Mouse (Mus musculus): Measurements from ENCODE around the gene Cmc4. TPM values are rescaled to one million over a fixed set of nuclear protein-coding genes. Genes with fewer than 3 reads are reported as not detected.
A peak's percentile ranks its signal among the peaks of the same experiment; 100 is the strongest.

Cmc4 gene
- 10 to 100 TPM; 16.4 to 20.4 (median 19.4) TPM for polyA plus RNA-seq (2017; shearing (Covaris generic))

DNA sequence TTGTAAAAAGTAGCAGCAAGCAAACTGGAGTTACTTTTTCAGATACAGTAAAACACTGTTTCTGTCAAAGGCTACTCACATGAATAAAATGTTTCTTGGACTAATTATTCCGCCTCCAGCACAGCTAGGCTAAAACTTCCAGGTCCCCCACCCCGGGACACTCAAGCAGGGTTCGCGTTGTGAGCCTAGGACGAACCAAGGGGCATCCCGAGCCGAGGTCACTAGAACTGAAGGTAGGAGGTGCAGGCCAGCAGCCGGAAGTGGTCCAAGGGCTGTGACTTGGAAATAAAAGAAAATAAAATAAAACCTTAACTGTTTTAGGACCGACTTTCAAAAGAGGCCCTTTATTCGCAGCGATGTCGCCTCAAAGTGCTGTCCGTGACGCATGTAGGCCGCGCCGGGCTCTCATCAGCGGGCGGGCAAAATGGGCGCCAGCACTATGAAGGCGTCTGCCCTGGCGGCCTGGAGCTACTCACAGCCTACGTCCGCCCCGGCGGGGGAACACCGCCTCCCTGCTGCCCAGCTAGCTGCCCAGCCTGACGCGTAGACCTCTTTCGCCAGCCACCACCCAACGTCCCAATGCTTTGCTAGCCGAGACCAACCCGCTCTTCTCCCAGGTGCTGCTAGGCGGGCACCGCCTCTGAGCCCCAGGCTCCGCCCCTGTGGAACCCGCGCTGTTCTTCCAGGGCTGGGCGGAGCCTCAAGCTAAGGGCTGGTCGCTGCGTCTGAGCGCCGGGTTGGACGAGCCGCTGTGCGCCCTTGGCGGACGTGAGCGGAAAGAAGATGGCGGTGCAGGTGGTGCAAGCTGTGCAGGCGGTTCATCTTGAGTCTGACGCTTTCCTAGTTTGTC is at the start of gene Cmc4, which contains the start of the genes Mtcp1 and Brcc3:
Gene Cmc4 (minus strand): TSS at position 649 of the 850 bp plus-strand sequence.
Gene Mtcp1 (minus strand): TSS at position 653 of the 850 bp plus-strand sequence.
Gene Brcc3 (plus strand): TSS at position 693 of the 850 bp plus-strand sequence.
- peak; percentile 98 for ATAC-seq

DNA sequence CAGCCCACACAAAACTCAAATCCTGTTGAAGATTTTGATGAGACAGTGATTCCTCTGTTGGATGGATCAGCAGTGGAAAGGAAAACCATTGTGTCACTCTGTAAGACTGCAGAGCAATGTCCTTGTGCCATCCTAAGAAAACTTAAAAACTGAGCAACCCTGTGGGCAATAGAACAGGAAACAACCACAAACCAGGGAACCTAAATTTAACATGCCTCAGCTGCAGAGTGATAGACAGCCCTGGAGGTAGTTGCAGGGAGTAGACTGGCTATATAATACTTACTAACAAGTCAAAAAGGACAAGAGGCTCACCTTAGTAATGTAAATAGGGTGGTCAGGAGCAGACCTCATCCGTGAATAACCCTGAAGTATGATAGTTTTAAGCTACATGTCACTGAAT is 38.2 kb upstream of the Cmc4 start:
- no peak for ATAC-seq

- ATAC-seq, result no peak
Measured at GRCm38 (mm10) chrX:75409711-75410110, 6.7 kb downstream of the Cmc4 start.

DNA sequence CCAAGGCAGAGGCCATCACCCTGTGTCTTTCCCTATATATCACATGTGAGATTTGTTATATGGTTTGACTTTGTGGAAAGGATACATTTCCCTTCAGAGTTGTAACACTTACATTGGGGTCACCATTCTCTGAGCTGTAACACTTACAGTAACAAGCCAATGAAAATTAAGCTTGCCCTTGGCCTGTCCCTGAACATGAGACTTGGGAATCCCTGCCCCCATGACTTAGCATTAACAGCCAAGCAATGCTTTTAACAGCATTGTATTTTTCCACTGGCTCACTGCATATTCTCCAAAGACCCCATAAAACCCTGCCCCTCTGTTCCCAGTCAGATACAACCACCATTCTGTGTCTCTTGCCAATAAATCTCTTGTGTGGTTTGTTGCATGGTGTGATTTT is 13.0 kb downstream of the Cmc4 start:
- ATAC-seq, result no peak

GRCm38 (mm10) chrX:75402668-75403067 is 13.7 kb downstream of the Cmc4 start:
- ATAC-seq, result no peak

- no peak for ATAC-seq
Measured at GRCm38 (mm10) chrX:75399471-75399870, 16.9 kb downstream of the Cmc4 start.

DNA sequence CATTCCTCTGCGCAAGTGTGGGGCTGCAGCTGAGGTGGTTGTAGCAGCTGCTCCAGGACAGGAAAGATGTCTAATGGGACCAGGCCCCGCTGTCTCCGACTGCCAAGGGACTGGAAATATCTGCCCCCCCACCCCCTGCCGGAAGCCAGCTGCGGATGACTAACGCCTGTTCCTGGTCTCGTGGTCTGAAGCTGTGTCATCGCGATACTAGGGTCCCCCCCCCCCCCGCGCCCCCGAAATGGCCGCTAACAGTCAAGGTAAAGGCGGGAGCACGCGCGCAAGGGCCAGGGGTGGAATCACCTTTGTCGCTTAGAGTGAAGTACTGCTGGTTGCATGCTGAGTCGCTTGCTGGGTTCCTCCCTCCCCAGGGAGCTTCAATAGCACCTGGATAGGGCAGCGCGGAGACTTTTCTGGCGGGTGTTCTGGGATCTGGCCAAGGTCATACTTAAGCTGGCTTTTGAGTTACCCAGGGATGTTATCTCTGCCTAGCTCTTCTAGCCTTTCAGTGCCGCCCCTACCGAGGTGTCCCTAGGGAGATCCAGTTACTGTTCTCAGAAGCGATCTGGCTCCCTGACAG is 34.1 kb downstream of the Cmc4 start, which contains the start of the genes Fundc2 and F8:
Gene Fundc2 (plus strand): TSS at position 205 of the 577 bp plus-strand sequence.
Gene F8 (minus strand): TSS at position 421 of the 577 bp plus-strand sequence.
- peak; percentile 93 for ATAC-seq

DNA sequence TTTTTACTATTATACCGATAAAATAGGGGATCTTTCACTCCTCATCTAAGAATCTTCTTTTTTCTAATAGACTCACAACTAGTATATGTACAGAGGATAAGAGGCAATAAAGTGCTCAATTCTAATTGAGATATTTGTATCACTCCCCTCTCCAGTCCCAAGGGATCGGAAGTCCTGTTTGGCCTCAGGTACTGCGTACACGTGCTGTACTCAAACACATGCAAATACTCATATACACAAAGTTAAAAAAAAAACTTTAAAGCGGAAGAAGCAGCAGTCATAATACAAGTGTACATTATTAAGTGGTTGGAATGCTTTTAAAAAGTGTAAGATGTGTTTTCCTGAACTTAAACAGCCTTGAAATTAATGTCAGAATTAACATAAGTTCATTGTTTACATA is 34.7 kb downstream of the Cmc4 start:
- ATAC-seq, result no peak

- ATAC-seq, result no peak
Measured at GRCm38 (mm10) chrX:75381176-75381575, 35.2 kb downstream of the Cmc4 start.

DNA sequence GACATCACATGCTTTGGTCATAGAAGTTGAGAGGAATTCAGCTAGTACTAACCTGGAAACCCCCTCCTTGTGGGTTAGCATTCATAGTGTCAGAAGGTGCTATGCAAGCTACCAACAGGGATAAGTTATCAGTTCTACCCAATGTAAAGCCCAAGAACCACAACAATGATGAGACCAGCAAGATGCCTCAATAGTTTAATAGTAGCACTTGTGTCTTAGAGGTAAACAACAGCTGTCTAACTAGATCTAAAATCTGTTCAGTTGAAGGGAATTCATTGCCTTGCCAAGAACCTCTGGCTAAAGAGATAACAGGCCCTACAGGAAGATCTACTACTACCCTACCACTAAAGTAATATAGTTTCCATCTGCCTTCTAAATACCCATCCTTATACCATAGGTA is 39.6 kb downstream of the Cmc4 start:
- no peak for ATAC-seq

- ATAC-seq, result no peak
Measured at GRCm38 (mm10) chrX:75372666-75373425, 43.5 kb downstream of the Cmc4 start.

- no peak for ATAC-seq
Measured at GRCm38 (mm10) chrX:75370197-75370596, 46.2 kb downstream of the Cmc4 start.

Other genes with a start within 250 kb of the Cmc4 start
- 100 to 1,000 TPM in 2 of 3 experiments, 10 to 100 TPM in 1; 78.5 to 160 (median 121) TPM for gene Fundc2, start 34.2 kb downstream of the Cmc4 start, polyA plus RNA-seq (2017; shearing (Covaris generic))
- 1 to 10 TPM in 2 of 3 experiments, under 1 TPM in 1; 0.72 to 1.8 (median 1.1) TPM for gene F8, start 34.0 kb downstream of the Cmc4 start, polyA plus RNA-seq (2017; shearing (Covaris generic))
- 1 to 10 TPM; 6.9 to 9.4 (median 8.4) TPM for gene Mtcp1, start within 50 bp of the Cmc4 start, polyA plus RNA-seq (2017; shearing (Covaris generic))
- 100 to 1,000 TPM in 1 of 3 experiments, 10 to 100 TPM in 2; 49.6 to 100 (median 76.0) TPM for gene Brcc3, start within 50 bp of the Cmc4 start, polyA plus RNA-seq (2017; shearing (Covaris generic))
- 100 to 1,000 TPM; 116 to 172 (median 117) TPM for gene Vbp1, start 97.7 kb upstream of the Cmc4 start, polyA plus RNA-seq (2017; shearing (Covaris generic))
- gene Rab39b, start 161.6 kb upstream of the Cmc4 start, polyA plus RNA-seq (2017; shearing (Covaris generic)), result 1 to 10 TPM; 1.8 to 4.7 (median 2.1) TPM